In the genomic region with DNA sequence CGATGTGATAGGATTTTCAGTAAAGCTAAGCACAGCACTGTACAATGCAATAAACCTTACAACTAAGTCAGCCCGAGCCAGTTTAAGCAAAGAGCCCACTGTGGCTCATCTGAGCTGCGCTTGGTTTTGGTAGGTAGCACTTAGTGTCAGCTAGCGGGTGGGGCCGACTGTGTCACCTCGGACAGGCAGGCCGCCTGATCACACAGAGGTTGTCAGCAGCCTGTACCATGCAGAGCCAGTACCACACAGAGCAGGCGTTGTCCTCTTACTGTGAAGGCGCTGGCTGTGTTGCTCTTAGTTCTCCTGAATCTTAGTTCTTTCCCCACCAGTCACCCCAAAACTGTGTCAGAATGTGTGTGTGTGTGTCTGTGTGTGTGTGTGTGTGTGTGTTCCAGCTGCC, we compare ENCODE assay signal across 26 mouse cellular contexts. TPM values are rescaled to one million over a fixed set of nuclear protein-coding genes. Genes with fewer than 3 reads are reported as not detected.
DNase-seq lines count a peak whose midpoint lies in the region; ATAC-seq lines count a peak whose summit lies in the region.
"Had no signal": no experiment of that assay in that cellular context is flagged by ENCODE, and none has a peak within 500 bp of the region (broad histone marks: within the 10 kb centered on the region; RNA-seq: fewer than 3 reads in every experiment).

No protein-coding gene starts in this region.

- H3K27ac ChIP-seq in embryonic facial prominence, embryonic 13.5 days: no peak overlapping the region
- H3K27ac ChIP-seq in embryonic facial prominence, embryonic 10.5 days (replicated peaks): no peak overlapping the region
- no peak overlapping the region for H3K27ac ChIP-seq in embryonic facial prominence, embryonic 14.5 days (replicated peaks; ENCODE audit: low read depth, low read length)
- peak overlapping the region; percentile 23; the same call in 1 of the 2 replicates for H3K27ac ChIP-seq in limb, embryonic 12.5 days
- H3K27ac ChIP-seq in forebrain, embryonic 13.5 days: no peak overlapping the region
- H3K27ac ChIP-seq: hindbrain, embryonic 13.5 days; limb, embryonic 13.5 days; liver, embryonic 13.5 days; midbrain, embryonic 15.5 days had no signal

- H3K27me3 ChIP-seq in embryonic facial prominence, embryonic 13.5 days: no peaks in the 10 kb centered on the region
- H3K27me3 ChIP-seq in embryonic facial prominence, embryonic 10.5 days (replicated peaks; ENCODE audit: low read depth, poor library complexity, severe bottlenecking): no peaks in the 10 kb centered on the region
- H3K27me3 ChIP-seq in embryonic facial prominence, embryonic 14.5 days (replicated peaks; ENCODE audit: control insufficient read depth, insufficient read depth, low read length): no peaks in the 10 kb centered on the region
- no peaks in the 10 kb centered on the region for H3K27me3 ChIP-seq in limb, embryonic 12.5 days
- H3K27me3 ChIP-seq in forebrain, embryonic 13.5 days: no peaks in the 10 kb centered on the region
- H3K27me3 ChIP-seq: hindbrain, embryonic 13.5 days; limb, embryonic 13.5 days; liver, embryonic 13.5 days; midbrain, embryonic 15.5 days had no signal

- no peak overlapping the region for H3K9ac ChIP-seq in embryonic facial prominence, embryonic 13.5 days
- H3K9ac ChIP-seq in embryonic facial prominence, embryonic 14.5 days (ENCODE audit: low read depth, low read length): no peak overlapping the region
- no peak overlapping the region for H3K9ac ChIP-seq in limb, embryonic 12.5 days (replicated peaks)
- H3K9ac ChIP-seq in forebrain, embryonic 13.5 days: no peak overlapping the region
- H3K9ac ChIP-seq: hindbrain, embryonic 13.5 days; limb, embryonic 13.5 days; liver, embryonic 13.5 days; lung, embryonic 14.5 days; midbrain, embryonic 15.5 days had no signal

- no peaks in the 10 kb centered on the region for H3K4me1 ChIP-seq in embryonic facial prominence, embryonic 13.5 days
- peaks cover 12% of the 10 kb centered on the region for H3K4me1 ChIP-seq in embryonic facial prominence, embryonic 10.5 days
- H3K4me1 ChIP-seq in embryonic facial prominence, embryonic 14.5 days (ENCODE audit: control insufficient read depth, insufficient read depth, low read length): no peaks in the 10 kb centered on the region
- H3K4me1 ChIP-seq in limb, embryonic 12.5 days (replicated peaks): peaks cover 33% of the 10 kb centered on the region
- H3K4me1 ChIP-seq in forebrain, embryonic 13.5 days: no peaks in the 10 kb centered on the region; the same call in 1 of the 2 replicates
- H3K4me1 ChIP-seq: liver, embryonic 13.5 days; midbrain, embryonic 15.5 days had no signal

- H3K36me3 ChIP-seq in embryonic facial prominence, embryonic 13.5 days: peaks cover 6% of the 10 kb centered on the region; the same call in 1 of the 2 replicates
- H3K36me3 ChIP-seq in embryonic facial prominence, embryonic 10.5 days (replicated peaks): peaks cover 3% of the 10 kb centered on the region; the same call in 1 of the 2 replicates
- no peaks in the 10 kb centered on the region for H3K36me3 ChIP-seq in embryonic facial prominence, embryonic 14.5 days (ENCODE audit: control insufficient read depth, insufficient read depth, low read length)
- 0 out of 2 replicates have a peak, but pooled peaks cover 2% of the 10 kb centered on the region for H3K36me3 ChIP-seq in limb, embryonic 12.5 days
- no peaks in the 10 kb centered on the region for H3K36me3 ChIP-seq in forebrain, embryonic 13.5 days (ENCODE audit: poor library complexity, severe bottlenecking)
- H3K36me3 ChIP-seq: hindbrain, embryonic 13.5 days; liver, embryonic 13.5 days; midbrain, embryonic 15.5 days had no signal

- ATAC-seq in embryonic facial prominence, embryonic 13.5 days (ENCODE audit: insufficient number of reproducible peaks, insufficient read depth, low FRiP score, low TSS enrichment, low read depth): 0 out of 2 replicates have a peak, but pooled peaks have one; percentile 32
- peak; percentile 55; the same call in 1 of the 2 replicates for ATAC-seq in embryonic facial prominence, embryonic 14.5 days (ENCODE audit: low read depth)
- peak; percentile 52; the same call in 1 of the 2 replicates for ATAC-seq in limb, embryonic 12.5 days (ENCODE audit: insufficient number of reproducible peaks, insufficient read depth, low FRiP score, low TSS enrichment, low read depth)
- no peak for ATAC-seq in forebrain, embryonic 13.5 days
- ATAC-seq: activated CD4-positive, CD25-positive, alpha-beta regulatory T cell, adult 4 months; CD4-positive, CD25-positive, alpha-beta regulatory T cell, adult 4 months; inflammation-experienced regulatory T-cells, adult 6 months; midbrain, embryonic 15.5 days had no signal

- DNase-seq in embryonic facial prominence, embryonic 10.5 days (ENCODE audit: low spot score): no peak
- peak; percentile 34 for DNase-seq in kidney, adult 18-20 months
- DNase-seq in kidney, postnatal 4 days: no peak
- DNase-seq in embryonic facial prominence, embryonic 14.5 days (ENCODE audit: low spot score): no peak
- no peak for DNase-seq in frontal cortex, postnatal 10 days (ENCODE audit: low spot score in 2 of 2)
- DNase-seq: adrenal gland, postnatal 14 days; cerebellum, adult 11-12 months; cerebellum, postnatal 14 days; embryo, embryonic 11 days; gastrocnemius, postnatal 10 days; heart, adult 11 months; heart, postnatal 10 days; liver, embryonic 13.5 days; lung, embryonic 14.5 days; lung, postnatal 36 days; thymus, postnatal 14 days had no signal

- H3K9me3 ChIP-seq in embryonic facial prominence, embryonic 13.5 days: no peaks in the 10 kb centered on the region
- no peaks in the 10 kb centered on the region for H3K9me3 ChIP-seq in embryonic facial prominence, embryonic 10.5 days
- no peaks in the 10 kb centered on the region for H3K9me3 ChIP-seq in embryonic facial prominence, embryonic 14.5 days (ENCODE audit: control insufficient read depth, low read length)
- H3K9me3 ChIP-seq in limb, embryonic 12.5 days: no peaks in the 10 kb centered on the region
- no peaks in the 10 kb centered on the region for H3K9me3 ChIP-seq in forebrain, embryonic 13.5 days (replicated peaks)
- H3K9me3 ChIP-seq: G1E; hindbrain, embryonic 13.5 days; limb, embryonic 13.5 days; liver, embryonic 13.5 days; midbrain, embryonic 15.5 days had no signal

- WGBS in embryonic facial prominence, embryonic 13.5 days: 62% methylated on average over 9 of the region's 9 CpGs
- WGBS in embryonic facial prominence, embryonic 10.5 days: 54% methylated on average over 9 of the region's 9 CpGs
- WGBS in embryonic facial prominence, embryonic 14.5 days: 61% methylated on average over 9 of the region's 9 CpGs
- 57% methylated on average over 9 of the region's 9 CpGs for WGBS in limb, embryonic 12.5 days
- WGBS in forebrain, embryonic 13.5 days: 70% methylated on average over 9 of the region's 9 CpGs

- H3K4me3 ChIP-seq in embryonic facial prominence, embryonic 13.5 days: no peak overlapping the region
- H3K4me3 ChIP-seq in embryonic facial prominence, embryonic 10.5 days: no peak overlapping the region
- no peak overlapping the region for H3K4me3 ChIP-seq in embryonic facial prominence, embryonic 14.5 days (ENCODE audit: low read depth, low read length)
- H3K4me3 ChIP-seq in limb, embryonic 12.5 days (replicated peaks): no peak overlapping the region
- H3K4me3 ChIP-seq in forebrain, embryonic 13.5 days: no peak overlapping the region
- H3K4me3 ChIP-seq: hindbrain, embryonic 13.5 days; limb, embryonic 13.5 days; liver, embryonic 13.5 days; midbrain, embryonic 15.5 days had no signal

- no peak overlapping the region for H3K4me2 ChIP-seq in embryonic facial prominence, embryonic 13.5 days
- H3K4me2 ChIP-seq in embryonic facial prominence, embryonic 14.5 days (ENCODE audit: low read depth, low read length): no peak overlapping the region
- no peak overlapping the region for H3K4me2 ChIP-seq in limb, embryonic 12.5 days
- no peak overlapping the region for H3K4me2 ChIP-seq in forebrain, embryonic 13.5 days
- H3K4me2 ChIP-seq: hindbrain, embryonic 13.5 days; limb, embryonic 13.5 days; liver, embryonic 13.5 days; lung, embryonic 14.5 days; midbrain, embryonic 15.5 days had no signal

RNA-seq across cellular contexts. Expression of gene Dnajb12, which starts 30.4 kb away (rescaled TPM):
- 20.5 and 20.7 TPM in 2 replicates for polyA plus RNA-seq in embryonic facial prominence, embryonic 13.5 days (2015; fragmentation: Nextera tagmentation; extraction: Ambion mirVana)
- polyA plus RNA-seq in embryonic facial prominence, embryonic 10.5 days (2016; fragmentation: Nextera tagmentation; extraction: Ambion mirVana): 27.0 TPM in 2 replicates
- polyA plus RNA-seq in embryonic facial prominence, embryonic 14.5 days (2014; fragmentation: Nextera tagmentation; extraction: Ambion mirVana): 25.5 and 28.7 TPM in 2 replicates
- 17.6 and 20.7 TPM in 2 replicates for polyA plus RNA-seq in limb, embryonic 12.5 days (2016; fragmentation: Nextera tagmentation; extraction: Ambion mirVana)
- 16.9 and 18.4 TPM in 2 replicates for polyA plus RNA-seq in forebrain, embryonic 13.5 days (2015; fragmentation: Nextera tagmentation; extraction: Ambion mirVana)
